Mouse (Mus musculus): Measurements from ENCODE around the gene A930033H14Rik. TPM values are rescaled to one million over a fixed set of nuclear protein-coding genes. Genes with fewer than 3 reads are reported as not detected.

Gene A930033H14Rik
- polyA plus RNA-seq (2012; fragmentation: generic; extraction: Trizol): 1.9 TPM

- H3K4me3 ChIP-seq: peak within 1 kb of the TSS; percentile 65
- H3K4me2 ChIP-seq (ENCODE audit: low read depth): peak within 1 kb of the TSS; percentile 68
- peaks cover 21% of the 10 kb centered on the region for H3K36me3 ChIP-seq (ENCODE audit: control insufficient read depth, insufficient read depth)
- peaks cover 15% of the 10 kb centered on the region for H3K79me2 ChIP-seq (ENCODE audit: control insufficient read depth, insufficient read depth)
- TF ChIP-seq CEBPB (IDR thresholded peaks at IDR 0.05; ENCODE audit: insufficient read depth, poor library complexity, severe bottlenecking) (no peak), MYOG (IDR thresholded peaks at IDR 0.05; ENCODE audit: control insufficient read depth in 1 of 3, insufficient read depth in 1 of 3, insufficient read length in 2 of 3, low read depth in 2 of 3) (peak in 1 of 3 experiments; percentile 60), TCF12 (IDR thresholded peaks at IDR 0.05; ENCODE audit: insufficient read depth, poor library complexity, severe bottlenecking) (no peak), USF1 (IDR thresholded peaks at IDR 0.05; ENCODE audit: low read depth) (no peak), POLR2AphosphoS2 (IDR thresholded peaks at IDR 0.05; ENCODE audit: insufficient read length, low read depth) (peak; percentile 82), TCF3 (IDR thresholded peaks at IDR 0.05; ENCODE audit: insufficient read length, low read depth) (no peak), REST (IDR thresholded peaks at IDR 0.05; ENCODE audit: insufficient read depth, insufficient read length) (peak; percentile 28), E2F4 (IDR thresholded peaks at IDR 0.05; ENCODE audit: insufficient read depth) (peak; percentile 16), POLR2A (IDR thresholded peaks at IDR 0.05; ENCODE audit: insufficient read length, low read depth) (peak; percentile 95), SRF (IDR thresholded peaks at IDR 0.05; ENCODE audit: control insufficient read depth, insufficient read length, low read depth) (peak; percentile 33), MYOD1 (IDR thresholded peaks at IDR 0.05; ENCODE audit: control insufficient read depth in 1 of 3, insufficient read length in 2 of 3, low read depth in 2 of 3) (peak in 2 of 3 experiments; percentile 1 to 63), MAX (IDR thresholded peaks at IDR 0.05; ENCODE audit: low read depth) (no peak)
- H3K27me3 ChIP-seq (ENCODE audit: control insufficient read depth, insufficient read depth, insufficient read length): no peaks in the 10 kb centered on the region
- H3ac ChIP-seq (ENCODE audit: control insufficient read depth, insufficient read length): peak within 1 kb of the TSS; percentile 57
Observed at GRCm38 (mm10) chr10:69212542-69213440, at the start of gene A930033H14Rik. A930033H14Rik (minus strand) TSS chr10:69213098.

GRCm38 (mm10) chr10:69259929-69260328 lies 47.0 kb upstream of the A930033H14Rik start:
- Histone ChIP-seq H3K4me2 (ENCODE audit: low read depth) (no peak overlapping the region), H3K4me3 (no peak overlapping the region), H3ac (ENCODE audit: control insufficient read depth, insufficient read length) (no peak overlapping the region), H3K27me3 (ENCODE audit: control insufficient read depth, insufficient read depth, insufficient read length) (no peaks in the 10 kb centered on the region), H3K36me3 (ENCODE audit: control insufficient read depth, insufficient read depth) (no peaks in the 10 kb centered on the region), H3K79me2 (ENCODE audit: control insufficient read depth, insufficient read depth) (no peaks in the 10 kb centered on the region)
- TF ChIP-seq USF1 (IDR thresholded peaks at IDR 0.05; ENCODE audit: low read depth) (no peak), POLR2A (IDR thresholded peaks at IDR 0.05; ENCODE audit: insufficient read length, low read depth) (no peak), E2F4 (IDR thresholded peaks at IDR 0.05; ENCODE audit: insufficient read depth) (no peak), TCF3 (IDR thresholded peaks at IDR 0.05; ENCODE audit: insufficient read length, low read depth) (no peak), MAX (IDR thresholded peaks at IDR 0.05; ENCODE audit: low read depth) (no peak)

DNA sequence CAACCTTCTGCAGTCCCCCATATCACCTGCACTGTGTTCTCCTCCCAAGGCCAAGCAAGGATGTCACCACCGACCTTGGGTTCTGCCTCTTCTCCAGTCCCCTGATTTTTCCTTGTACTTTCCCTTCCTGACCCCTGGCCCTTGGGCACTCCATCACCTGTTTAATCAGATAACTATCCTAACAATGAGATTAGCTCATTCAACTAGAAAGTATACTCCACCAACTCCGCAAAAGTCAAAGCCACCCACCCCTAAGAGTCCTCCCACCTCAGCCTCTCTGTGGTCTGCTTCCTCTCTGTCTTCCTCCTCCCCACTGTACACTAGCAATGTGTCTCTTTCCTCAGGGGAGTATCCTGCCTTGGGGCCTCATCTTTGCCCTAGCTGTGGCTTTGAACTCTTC lies 46.3 kb upstream of the A930033H14Rik start:
- Histone ChIP-seq H3ac (ENCODE audit: control insufficient read depth, insufficient read length) (no peak overlapping the region), H3K36me3 (ENCODE audit: control insufficient read depth, insufficient read depth) (no peaks in the 10 kb centered on the region), H3K4me3 (no peak overlapping the region), H3K27me3 (ENCODE audit: control insufficient read depth, insufficient read depth, insufficient read length) (no peaks in the 10 kb centered on the region), H3K79me2 (ENCODE audit: control insufficient read depth, insufficient read depth) (no peaks in the 10 kb centered on the region), H3K4me2 (ENCODE audit: low read depth) (no peak overlapping the region)
- TF ChIP-seq MYOG (IDR thresholded peaks at IDR 0.05; ENCODE audit: control insufficient read depth in 1 of 3, insufficient read depth in 1 of 3, insufficient read length in 2 of 3, low read depth in 2 of 3): no peak
- no peak for TF ChIP-seq E2F4 (IDR thresholded peaks at IDR 0.05; ENCODE audit: insufficient read depth)
- TF ChIP-seq REST (IDR thresholded peaks at IDR 0.05; ENCODE audit: insufficient read depth, insufficient read length): no peak
- TF ChIP-seq USF1 (IDR thresholded peaks at IDR 0.05; ENCODE audit: low read depth): no peak
- TF ChIP-seq SRF (IDR thresholded peaks at IDR 0.05; ENCODE audit: control insufficient read depth, insufficient read length, low read depth): no peak
- TF ChIP-seq POLR2AphosphoS2 (IDR thresholded peaks at IDR 0.05; ENCODE audit: insufficient read length, low read depth): no peak
- TF ChIP-seq TCF3 (IDR thresholded peaks at IDR 0.05; ENCODE audit: insufficient read length, low read depth): no peak
- TF ChIP-seq MYOD1 (IDR thresholded peaks at IDR 0.05; ENCODE audit: control insufficient read depth in 1 of 3, insufficient read length in 2 of 3, low read depth in 2 of 3): no peak
- no peak for TF ChIP-seq MAX (IDR thresholded peaks at IDR 0.05; ENCODE audit: low read depth)
- no peak for TF ChIP-seq POLR2A (IDR thresholded peaks at IDR 0.05; ENCODE audit: insufficient read length, low read depth)
- no peak for TF ChIP-seq CEBPB (IDR thresholded peaks at IDR 0.05; ENCODE audit: insufficient read depth, poor library complexity, severe bottlenecking)
- TF ChIP-seq TCF12 (IDR thresholded peaks at IDR 0.05; ENCODE audit: insufficient read depth, poor library complexity, severe bottlenecking): no peak

GRCm38 (mm10) chr10:69258588-69258987 lies 45.7 kb upstream of the A930033H14Rik start:
- H3K36me3 ChIP-seq (ENCODE audit: control insufficient read depth, insufficient read depth): no peaks in the 10 kb centered on the region
- H3K4me3 ChIP-seq: no peak overlapping the region
- H3ac ChIP-seq (ENCODE audit: control insufficient read depth, insufficient read length): no peak overlapping the region
- no peaks in the 10 kb centered on the region for H3K27me3 ChIP-seq (ENCODE audit: control insufficient read depth, insufficient read depth, insufficient read length)
- no peak for TF ChIP-seq SRF (IDR thresholded peaks at IDR 0.05; ENCODE audit: control insufficient read depth, insufficient read length, low read depth)
- TF ChIP-seq E2F4 (IDR thresholded peaks at IDR 0.05; ENCODE audit: insufficient read depth): no peak
- TF ChIP-seq MYOD1 (IDR thresholded peaks at IDR 0.05; ENCODE audit: control insufficient read depth in 1 of 3, insufficient read length in 2 of 3, low read depth in 2 of 3): no peak
- TF ChIP-seq REST (IDR thresholded peaks at IDR 0.05; ENCODE audit: insufficient read depth, insufficient read length): no peak
- TF ChIP-seq POLR2A (IDR thresholded peaks at IDR 0.05; ENCODE audit: insufficient read length, low read depth): no peak
- no peak for TF ChIP-seq TCF12 (IDR thresholded peaks at IDR 0.05; ENCODE audit: insufficient read depth, poor library complexity, severe bottlenecking)
- TF ChIP-seq USF1 (IDR thresholded peaks at IDR 0.05; ENCODE audit: low read depth): no peak
- no peak overlapping the region for H3K4me2 ChIP-seq (ENCODE audit: low read depth)
- H3K79me2 ChIP-seq (ENCODE audit: control insufficient read depth, insufficient read depth): no peaks in the 10 kb centered on the region

All from myocyte (in vitro differentiated cells).